Mouse (Mus musculus) NIH3T3 (cell line): ENCODE data around the gene Kdm4c.
"Not testable (repeated sequence)": the region's sequence is repeated elsewhere in the genome, so short reads cannot be mapped to it uniquely, and the experiment has no call there.

Experiments used
- DNase-seq: peaks from one replicate; pipeline ENCODE4 v3.0.0-alpha.2; 2012; ENCODE audit warnings: low read depth

The Kdm4c gene

DNA sequence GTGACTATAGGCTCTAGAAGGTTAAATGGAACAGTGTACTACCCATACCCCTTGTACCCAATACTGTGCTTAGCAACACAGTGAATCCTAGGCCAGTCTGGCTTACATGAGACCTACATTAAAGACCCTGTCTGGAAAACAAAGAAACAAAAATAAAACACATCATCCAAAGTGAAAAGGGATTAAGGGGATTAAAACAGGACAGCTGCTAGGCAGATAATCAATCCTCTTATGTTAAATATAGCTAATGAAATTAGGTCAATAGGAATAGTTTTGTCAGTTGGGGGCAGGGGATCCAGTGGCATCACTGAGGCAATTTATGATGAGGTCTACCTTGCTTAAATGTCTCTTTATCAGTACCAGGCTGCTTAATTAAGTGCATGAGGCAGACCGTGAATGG lies at the start of gene Kdm4c:
TSS of gene Kdm4c (plus strand) at position 322 of the 400 bp plus-strand sequence.
- DNase-seq = no peak

- DNase-seq = no peak
Observed at GRCm38 (mm10) chr4:74201281-74201811, 41.0 kb upstream of the Kdm4c start.

DNA sequence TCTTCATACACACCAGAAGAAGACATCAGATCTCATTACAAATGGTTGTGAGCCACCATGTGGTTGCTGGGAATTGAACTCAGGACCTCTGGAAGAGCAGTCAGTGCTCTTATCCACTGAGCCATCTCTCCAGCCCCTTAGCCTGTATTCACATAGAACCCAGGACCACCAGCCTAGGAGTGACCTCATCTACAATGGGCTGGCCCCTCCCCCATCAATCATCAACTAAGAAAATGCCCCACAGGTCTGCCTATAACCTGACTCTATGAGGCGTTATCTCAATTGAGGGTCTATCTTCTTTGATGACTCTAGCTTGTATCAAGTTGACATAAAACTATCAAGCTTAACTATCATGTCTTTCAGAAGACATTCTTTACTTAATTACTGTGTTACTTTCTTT lies 20.5 kb upstream of the Kdm4c start:
- DNase-seq = not testable (repeated sequence)

- peak; percentile 73 for DNase-seq
Observed at GRCm38 (mm10) chr4:74222360-74222759, 19.9 kb upstream of the Kdm4c start.

GRCm38 (mm10) chr4:74224210-74224609 lies 18.1 kb upstream of the Kdm4c start:
- no peak for DNase-seq

GRCm38 (mm10) chr4:74230994-74231393 lies 11.3 kb upstream of the Kdm4c start:
- DNase-seq = peak; percentile 24

DNA sequence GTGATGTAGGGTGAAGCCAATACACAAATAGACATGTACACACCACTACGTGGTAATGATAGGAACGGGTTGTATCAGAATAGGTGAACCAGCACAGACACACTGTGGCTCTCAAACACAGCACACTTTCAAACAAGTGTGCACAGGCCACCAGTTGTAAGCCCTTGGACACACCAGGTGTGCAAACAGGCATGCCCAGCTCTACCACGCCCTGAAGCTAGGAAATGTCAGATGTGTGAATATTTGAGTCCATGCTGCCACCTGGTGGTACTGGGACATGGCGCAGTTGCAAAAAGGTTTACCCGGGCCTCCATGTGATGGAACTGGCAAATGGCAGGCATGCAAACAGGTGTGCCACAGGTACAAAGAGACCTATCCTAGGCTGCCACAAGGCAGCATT lies 10.9 kb upstream of the Kdm4c start:
- peak; percentile 66 for DNase-seq

- DNase-seq = no peak
Observed at GRCm38 (mm10) chr4:74233534-74233933, 8.8 kb upstream of the Kdm4c start.

GRCm38 (mm10) chr4:74251348-74252244 lies 9.3 kb downstream of the Kdm4c start:
- peak; percentile 99 for DNase-seq

- DNase-seq = peak; percentile 77
Observed at GRCm38 (mm10) chr4:74252245-74253105, 10.2 kb downstream of the Kdm4c start.

- DNase-seq = no peak
Observed at GRCm38 (mm10) chr4:74257882-74258281, 15.6 kb downstream of the Kdm4c start.

DNA sequence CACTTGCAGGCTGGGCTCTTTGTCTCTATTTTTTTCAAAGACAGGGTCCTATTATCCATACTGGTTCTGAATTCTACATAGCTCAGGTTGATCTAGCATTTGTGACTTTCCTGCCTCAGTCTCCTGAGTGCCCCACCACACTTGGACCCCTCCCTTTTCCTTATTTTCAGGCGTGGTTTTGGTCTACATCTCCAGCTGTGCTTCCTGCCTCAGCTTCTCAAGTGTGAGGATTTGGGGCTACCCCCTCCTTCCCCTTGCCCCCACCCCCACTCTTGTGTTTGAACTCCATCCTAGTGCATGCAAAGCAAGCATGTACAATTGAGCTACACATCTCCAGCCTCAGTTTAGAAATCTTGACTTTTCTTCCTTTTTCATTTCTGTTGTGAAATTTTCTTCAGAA lies 16.2 kb downstream of the Kdm4c start:
- DNase-seq = no peak

DNA sequence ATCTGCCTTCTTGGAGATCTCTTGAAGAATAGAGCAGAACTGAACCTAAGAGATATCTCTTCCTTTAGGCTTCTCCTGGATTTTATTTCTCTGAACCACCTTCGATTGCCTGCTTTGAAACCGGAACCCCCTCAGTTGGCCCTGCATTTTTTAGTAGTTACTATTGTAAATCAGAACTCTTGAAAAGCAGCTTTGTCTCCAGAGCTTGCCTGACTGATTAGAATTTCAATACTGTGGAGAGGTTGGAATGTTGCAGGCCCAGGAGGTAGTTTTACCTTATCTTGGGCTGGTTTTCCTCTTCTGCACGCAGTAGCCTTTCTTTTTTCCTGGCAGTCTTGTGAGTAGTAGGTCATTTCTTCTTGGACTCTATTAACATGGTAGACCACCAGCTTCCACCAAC lies 17.0 kb downstream of the Kdm4c start:
- DNase-seq = no peak

DNA sequence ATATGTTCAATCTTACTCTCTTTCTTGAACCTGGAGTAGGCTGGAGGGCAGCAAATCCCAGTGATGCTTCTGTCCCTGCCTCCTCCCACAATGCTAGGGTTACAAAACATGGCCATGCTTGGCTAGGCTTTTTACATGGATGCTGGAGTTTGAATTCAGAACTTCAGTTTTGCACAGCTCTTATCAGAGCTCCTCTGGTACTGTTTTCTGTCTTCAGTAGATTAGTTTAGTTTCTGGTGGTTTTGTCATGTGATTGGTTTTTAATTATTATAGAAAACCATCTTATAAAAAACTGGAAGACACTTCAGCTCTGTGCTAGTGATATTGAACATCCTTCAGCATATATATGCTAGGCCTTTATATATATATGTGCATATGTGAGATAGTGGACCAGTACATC lies 19.6 kb downstream of the Kdm4c start:
- no peak for DNase-seq

DNA sequence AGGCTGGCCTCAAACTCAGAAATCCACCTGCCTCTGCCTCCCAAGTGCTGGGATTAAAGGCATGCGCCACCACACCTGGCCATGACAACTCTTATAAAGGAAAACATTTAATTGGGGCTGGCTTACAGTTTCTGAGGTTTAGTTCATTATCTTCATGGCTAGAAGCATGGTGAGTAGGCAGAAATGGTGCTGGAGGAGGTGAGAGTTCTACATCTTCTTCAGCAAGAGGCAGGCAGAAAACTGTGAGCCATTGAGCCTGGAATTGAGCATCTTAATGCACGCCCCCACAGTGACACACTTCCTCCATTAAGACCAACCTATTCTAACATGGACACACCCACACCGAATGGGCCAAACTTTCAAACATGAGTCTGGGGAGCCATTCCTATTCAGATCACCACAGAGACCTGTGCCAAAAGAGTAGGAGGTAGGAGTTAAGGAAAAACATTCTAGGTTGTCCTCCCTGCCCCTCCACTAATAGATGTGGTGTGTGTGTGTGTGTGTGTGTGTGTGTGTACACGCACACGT lies 22.2 kb downstream of the Kdm4c start:
- DNase-seq = no peak

DNA sequence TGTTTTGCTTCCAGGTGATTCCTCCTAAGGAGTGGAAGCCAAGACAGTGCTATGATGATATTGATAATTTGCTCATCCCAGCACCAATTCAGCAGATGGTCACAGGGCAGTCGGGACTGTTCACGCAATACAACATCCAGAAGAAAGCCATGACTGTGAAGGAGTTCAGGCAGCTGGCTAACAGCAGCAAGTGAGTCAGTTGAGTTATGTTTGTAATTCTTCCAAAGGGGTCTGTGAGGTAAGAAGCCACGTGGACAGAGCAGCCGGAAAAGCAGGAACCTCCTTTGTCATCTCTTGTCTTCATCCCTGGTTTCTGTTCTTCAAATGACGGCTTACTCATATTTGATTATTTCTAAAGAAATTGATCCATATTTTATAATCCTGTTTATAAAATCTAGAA lies 28.9 kb downstream of the Kdm4c start:
- DNase-seq = no peak

DNA sequence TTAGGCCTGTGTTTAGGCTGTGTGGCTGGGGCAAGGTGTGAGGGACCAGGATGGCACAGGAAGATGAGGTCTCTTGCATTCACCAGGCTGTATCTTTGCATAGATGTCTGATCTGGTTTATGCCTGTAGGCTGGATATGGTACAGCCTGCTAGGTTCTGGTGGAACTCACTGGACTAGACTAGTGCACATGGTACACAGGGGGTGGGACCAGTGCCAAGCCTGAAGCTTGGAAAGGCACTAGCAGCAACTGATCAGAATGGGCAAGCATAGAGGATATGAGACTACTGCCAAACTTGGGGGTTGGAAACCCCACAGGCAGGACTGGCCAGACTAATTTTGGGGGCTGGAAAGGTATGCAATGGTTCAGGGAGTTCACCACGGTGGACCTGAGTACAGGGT lies 35.2 kb downstream of the Kdm4c start:
- DNase-seq = peak; percentile 20

GRCm38 (mm10) chr4:74280170-74280569 lies 37.9 kb downstream of the Kdm4c start:
- no peak for DNase-seq

DNA sequence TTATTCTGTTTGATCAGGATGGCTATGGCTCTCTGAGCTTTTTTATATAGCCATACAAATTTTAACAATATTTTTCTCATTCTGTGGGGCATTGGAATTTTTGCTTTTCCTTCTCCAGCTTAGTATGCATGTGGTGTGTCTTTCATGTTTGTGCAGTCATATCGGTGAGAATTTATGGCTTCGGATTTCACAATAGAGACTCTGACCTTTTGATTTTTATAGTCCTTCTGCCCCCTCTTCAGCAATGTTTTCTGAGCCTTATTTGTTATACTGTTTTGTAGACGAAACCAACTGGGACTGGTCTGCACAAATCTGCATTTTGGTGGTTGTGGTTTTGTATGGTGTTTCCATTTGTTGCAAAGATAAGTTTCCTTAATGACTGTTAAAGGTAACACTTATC lies 45.6 kb downstream of the Kdm4c start:
- no peak for DNase-seq

DNA sequence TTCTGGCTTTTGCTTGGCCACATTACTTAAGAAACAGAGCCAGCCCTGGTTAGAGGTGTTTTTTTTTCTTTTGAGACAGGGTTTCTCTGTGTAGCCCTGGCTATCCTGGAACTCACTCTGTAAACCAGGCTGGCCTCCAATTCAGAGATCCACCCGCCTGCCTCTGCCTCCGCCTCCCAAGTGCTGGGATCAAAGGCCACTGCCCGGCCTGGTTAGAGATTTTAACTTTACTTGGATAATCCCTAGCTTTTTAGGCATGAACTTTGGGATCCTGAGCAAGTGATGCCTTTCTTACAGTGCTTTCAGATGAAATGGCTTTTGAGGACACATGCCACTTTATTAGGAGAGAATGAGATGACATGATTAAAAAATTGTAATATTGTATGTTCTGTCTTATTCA lies 52.4 kb downstream of the Kdm4c start:
- DNase-seq = no peak

DNA sequence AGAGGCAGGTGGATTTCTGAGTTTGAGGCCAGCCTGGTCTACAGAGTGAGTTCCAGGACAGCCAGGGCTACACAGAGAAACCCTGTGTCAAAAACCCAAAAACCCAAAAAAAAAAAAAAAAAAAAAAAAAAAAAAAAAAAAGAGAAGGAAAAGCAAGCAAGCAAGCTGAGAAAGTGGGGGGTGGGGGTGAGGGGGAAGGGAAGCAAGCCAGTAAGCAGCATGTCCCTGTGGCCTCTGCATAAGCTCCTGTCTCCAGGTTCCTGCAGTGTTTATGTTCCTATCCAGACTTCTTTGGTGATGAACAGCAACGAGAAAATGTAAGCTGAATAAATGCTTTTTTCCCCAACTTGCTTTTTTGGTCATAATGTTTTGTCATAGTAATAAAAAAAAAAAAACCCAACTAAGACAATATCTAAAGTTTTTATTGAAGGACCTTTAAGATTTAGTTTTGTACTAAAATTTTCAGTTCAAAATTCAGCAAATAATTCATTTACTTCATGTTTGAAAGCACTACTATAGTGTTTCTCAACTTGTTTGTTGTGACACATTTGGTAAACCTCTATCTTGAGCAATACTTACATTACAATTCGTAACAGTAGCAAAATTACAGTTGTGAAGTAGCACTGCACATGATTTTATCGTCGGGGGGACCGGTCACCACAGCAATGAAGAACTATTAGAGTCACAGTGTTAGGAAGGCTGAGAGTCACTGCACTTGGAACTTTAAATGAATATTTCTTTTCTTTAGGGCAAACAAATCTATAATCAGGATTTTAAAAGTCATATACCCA lies 63.2 kb downstream of the Kdm4c start:
- DNase-seq = no peak

DNA sequence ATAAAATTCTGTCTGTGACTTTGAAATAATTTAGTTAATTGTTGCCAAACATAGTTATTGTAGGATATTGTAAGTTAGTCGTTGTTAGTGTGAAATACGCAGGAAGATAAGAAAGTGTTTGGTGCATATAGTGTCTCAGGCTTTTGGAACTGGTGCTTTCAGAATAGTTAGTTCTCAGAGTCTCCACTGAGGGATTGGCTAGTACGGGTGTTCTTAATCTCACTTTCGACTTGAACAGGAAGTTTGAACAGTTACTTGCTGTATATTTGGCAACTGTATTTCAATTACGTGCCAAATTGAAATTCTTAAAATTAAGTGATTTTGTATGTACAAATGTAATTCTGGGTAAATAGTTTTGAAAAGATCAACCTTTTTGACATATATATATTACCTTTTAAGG lies 68.8 kb downstream of the Kdm4c start:
- DNase-seq = no peak
